19 mouse cellular contexts compared by ENCODE assay signal in genomic region chr15:99150516-99150915, GRCm38 (mm10). TPM values are rescaled to one million over a fixed set of nuclear protein-coding genes. Genes with fewer than 3 reads are reported as not detected.
"Had no signal": no experiment of that assay in that cellular context is flagged by ENCODE, and none has a peak within 500 bp of the region (broad histone marks: within the 10 kb centered on the region; RNA-seq: fewer than 3 reads in every experiment).

No protein-coding gene starts in this region.

- H3K9me3 ChIP-seq: midbrain, embryonic 10.5 days; midbrain, embryonic 13.5 days; neural tube, embryonic 13.5 days; neural tube, embryonic 15.5 days had no signal

- ATAC-seq: midbrain, embryonic 13.5 days; midbrain, embryonic 16.5 days had no signal

- H3K27ac ChIP-seq: liver, embryonic 14.5 days; midbrain, embryonic 10.5 days; midbrain, embryonic 13.5 days; neural tube, embryonic 13.5 days; neural tube, embryonic 15.5 days had no signal

- H3K4me3 ChIP-seq: midbrain, embryonic 10.5 days; midbrain, embryonic 13.5 days; myocyte; neural tube, embryonic 13.5 days; neural tube, embryonic 15.5 days had no signal

- H3K4me2 ChIP-seq: lung, embryonic 14.5 days; midbrain, embryonic 13.5 days; neural tube, embryonic 13.5 days; neural tube, embryonic 15.5 days had no signal

- H3K9ac ChIP-seq: liver, embryonic 14.5 days; lung, embryonic 14.5 days; midbrain, embryonic 13.5 days; neural tube, embryonic 13.5 days; neural tube, embryonic 15.5 days had no signal

- H3K27me3 ChIP-seq: midbrain, embryonic 13.5 days; neural tube, embryonic 13.5 days; neural tube, embryonic 15.5 days had no signal

- DNase-seq: lung, adult 18-20 months; lung, embryonic 14.5 days; retina, postnatal 1 day; right cerebral cortex, adult 18-20 months; right cerebral cortex, postnatal 25 days; right cerebral cortex, postnatal 4 days; spleen, adult 18-20 months; thymus, adult 18-20 months; thymus, postnatal 14 days; thymus, postnatal 36 days had no signal

- H3K4me1 ChIP-seq: midbrain, embryonic 13.5 days; neural tube, embryonic 13.5 days; neural tube, embryonic 15.5 days had no signal

RNA-seq across cellular contexts. Expression of gene Spats2, which starts 24.8 kb away (rescaled TPM):
- total RNA-seq: megakaryocyte, adult 5-6 weeks had no signal

RNA-seq across cellular contexts. Expression of gene Dnajc22, which starts 57.5 kb away (rescaled TPM):
- total RNA-seq: megakaryocyte-erythroid progenitor cell, adult 5-6 weeks had no signal
